Mouse (Mus musculus) mouse trophoblast stem cell (cell line): ENCODE measurements around the gene Steap3.
"Not testable (repeated sequence)": the region's sequence is repeated elsewhere in the genome, so short reads cannot be mapped to it uniquely, and the experiment has no call there.

Source experiments
- in situ Hi-C, 2 experiments: fragments of 300-500 bp; cut with MseI, MboI; formaldehyde crosslinking; loops; 2 replicates in 1 of 2; 3 replicates in 1 of 2; pipeline ENCODE4 v1.15.1; 2025

The Steap3 gene

DNA sequence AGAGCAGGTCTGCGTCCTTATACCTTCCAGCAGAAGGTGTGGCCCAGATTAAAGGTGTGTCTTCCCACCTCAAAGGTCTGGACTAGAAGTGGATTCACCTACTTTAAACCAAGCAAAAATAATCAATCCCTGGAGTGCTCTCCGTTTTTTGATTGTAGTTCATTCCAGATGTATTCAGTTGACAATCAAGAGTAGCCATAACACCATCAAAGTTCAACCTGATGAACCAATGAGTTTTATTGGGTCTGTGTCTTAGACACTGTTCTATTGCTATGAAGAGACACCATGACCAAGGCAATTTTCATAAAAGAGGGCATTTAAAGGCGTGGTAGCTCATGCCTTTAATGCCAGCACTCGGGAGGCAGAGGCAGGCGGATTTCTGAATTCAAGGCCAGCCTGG lies at the start of gene Steap3:
TSS of gene Steap3 (minus strand) at position 101 of the 400 bp plus-strand sequence.
- in situ Hi-C loops: no loop called here

DNA sequence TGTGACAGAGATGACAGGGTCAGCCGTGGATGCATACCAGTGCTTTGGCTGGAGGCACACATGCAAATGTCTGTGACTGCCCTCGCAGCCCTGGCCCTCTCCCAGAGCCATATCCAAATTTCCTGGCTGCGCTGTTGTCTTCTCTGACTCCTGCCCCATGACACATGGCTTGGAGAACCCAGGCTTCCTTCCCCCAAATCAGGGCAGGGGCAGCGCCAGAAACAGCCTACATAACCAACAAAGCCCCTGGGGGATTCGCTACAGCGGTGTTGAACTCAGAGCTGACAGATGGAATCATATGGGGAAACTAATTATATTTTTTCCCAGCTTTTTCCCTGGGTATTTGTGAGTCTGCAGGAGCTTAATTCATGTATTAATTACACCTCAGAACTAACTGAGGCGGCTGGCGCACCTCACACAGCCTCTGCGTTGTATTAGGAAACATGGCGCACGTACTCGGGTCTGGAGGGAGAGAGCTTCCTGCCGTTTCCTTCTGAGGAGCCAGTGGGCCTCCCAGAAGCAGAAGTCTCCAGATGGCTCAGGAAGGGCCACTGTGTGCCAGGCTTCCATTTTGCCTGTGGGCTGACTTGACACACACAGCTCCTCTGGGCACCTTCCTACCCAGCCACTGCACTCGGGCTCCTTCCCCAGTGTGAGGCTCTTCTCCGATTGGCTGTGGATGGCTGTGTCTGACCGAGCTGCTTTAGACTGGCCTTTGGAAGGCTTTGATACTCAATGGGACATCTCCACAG lies 48.9 kb upstream of the Steap3 start:
- in situ Hi-C loops: no loop called here

DNA sequence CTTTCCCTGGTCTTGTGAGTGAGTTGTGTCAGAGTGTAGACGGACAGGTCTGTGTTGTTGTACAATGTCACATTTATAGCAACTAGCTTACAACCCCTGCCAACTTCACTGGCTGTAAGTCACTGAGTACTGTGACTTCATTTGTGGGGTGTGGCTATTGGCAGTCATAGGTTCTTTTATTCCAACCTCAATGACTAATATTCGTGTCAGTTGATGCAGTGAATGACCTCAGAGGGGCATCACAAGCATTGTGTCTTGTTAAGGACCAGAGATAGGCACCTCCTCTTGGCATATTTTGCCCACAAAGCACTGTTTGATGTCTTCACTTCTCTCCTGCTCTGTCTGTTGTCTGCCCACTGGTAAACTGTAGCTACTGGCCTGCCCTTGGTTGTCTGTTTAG lies 33.3 kb upstream of the Steap3 start:
- in situ Hi-C loops: no loop called here

DNA sequence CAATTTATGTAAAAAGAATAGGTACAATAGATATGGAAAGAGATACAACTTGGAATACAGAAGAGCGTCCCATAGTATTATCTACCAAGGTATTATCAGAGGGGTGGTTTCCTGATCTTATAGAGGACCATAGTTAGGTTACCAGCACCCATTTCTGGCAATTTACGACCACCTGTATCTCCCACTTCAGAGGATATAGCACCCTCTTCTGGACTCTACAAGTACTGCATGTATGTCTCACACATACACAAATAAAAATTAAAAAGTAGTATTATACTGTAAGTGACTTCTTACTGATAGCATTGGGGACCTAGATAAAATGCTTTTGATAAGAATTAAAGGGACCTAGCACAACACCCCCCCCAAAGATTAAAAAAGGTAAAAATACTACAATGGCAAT lies 24.4 kb upstream of the Steap3 start:
- in situ Hi-C loops: no loop called here

DNA sequence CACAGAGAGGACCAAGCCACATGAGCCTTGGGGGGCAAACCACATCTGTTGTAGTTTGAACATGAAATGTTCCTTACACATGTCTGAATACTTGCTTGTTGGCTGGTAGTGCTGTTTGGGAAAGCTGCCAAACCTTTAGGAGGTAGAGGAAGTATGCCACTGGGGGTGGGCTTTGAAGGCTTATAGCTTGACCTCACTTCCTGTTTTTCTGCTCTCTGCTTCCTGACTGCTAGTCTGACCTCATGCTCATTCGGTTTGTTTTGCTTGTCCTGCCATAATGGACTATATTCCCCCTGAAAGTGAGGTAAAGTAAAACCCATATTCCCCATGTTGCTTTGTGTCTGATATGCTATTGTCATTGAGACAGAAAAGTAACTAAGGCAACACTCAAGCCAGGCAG lies 21.3 kb upstream of the Steap3 start:
- in situ Hi-C loops: no loop called here

DNA sequence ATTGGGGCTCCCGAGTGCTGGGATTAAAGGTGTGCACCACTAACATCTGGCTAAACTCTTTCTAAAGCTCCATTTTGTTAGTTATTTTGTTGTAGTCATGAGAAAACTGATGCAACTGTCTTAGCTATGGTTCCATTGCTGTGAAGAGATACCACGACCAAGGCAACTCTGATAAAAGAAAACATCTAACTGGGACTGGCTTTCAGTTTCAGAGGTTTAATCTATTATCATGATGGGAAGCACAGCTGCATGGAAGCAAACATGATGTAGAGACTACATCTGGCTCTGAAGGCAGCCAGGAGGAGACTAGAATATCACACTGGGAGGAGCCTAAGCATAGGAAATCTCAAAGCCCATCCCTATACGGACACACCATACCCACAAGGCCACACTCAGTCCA lies 19.2 kb upstream of the Steap3 start:
- in situ Hi-C loops: no loop called here

DNA sequence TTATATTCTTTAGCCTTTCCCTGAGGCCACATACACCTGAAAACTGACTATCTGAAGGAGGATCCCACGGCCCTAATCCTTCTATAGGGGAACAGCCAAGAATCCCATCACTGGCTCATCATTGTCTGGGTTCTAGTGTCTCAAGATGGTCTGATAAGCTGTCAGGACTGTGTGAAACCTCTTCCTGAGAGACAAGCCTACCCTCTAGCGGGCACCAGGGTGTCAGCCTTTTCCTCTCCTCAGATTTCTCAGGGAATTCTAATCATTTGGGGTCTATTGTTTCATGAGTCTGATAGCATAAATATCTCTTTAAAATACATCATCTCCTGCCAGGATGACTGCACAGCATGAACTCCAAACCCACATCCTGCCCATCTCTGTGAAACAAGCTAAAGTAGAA lies 17.3 kb upstream of the Steap3 start:
- in situ Hi-C loops: no loop called here

DNA sequence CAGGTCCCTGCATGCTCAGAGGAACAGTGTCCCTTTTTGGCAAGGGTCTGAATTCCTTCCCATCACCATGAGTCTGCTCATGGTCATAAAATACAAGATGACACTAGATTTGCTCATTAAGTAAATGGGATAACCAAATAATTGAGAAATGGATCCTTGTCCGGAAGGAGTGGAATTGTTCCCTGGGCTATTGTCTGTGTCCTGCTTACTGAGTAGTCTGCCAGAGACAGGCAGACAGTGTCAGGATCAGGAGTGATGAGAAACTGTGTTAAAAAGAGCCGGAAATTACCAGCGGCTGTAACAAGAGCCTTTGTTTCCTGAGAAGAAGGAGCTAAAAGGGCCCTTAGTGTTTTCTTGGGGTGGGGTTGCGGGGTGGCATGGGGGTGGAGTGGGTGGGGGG lies 15.2 kb upstream of the Steap3 start:
- in situ Hi-C loops: no loop called here

DNA sequence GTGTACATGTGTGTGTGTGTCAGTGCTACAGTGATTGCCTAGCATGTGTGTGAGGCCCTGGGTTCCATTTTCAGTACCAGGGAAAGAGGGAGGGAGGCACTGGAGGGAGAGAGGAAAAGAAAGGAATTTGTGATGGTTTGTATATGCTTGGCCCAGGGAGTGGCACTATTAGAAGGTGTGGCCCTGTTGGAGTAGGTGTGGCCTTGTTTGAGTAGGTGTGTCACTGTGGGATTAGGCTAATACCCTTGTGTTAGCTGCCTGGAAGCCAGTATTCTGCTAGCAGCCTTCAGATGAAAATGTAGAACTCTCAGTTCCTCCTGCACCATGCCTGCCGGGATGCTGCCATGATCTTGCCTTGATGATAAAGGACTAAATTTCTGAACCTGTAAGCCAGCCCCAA lies 3.6 kb upstream of the Steap3 start:
- in situ Hi-C loops: not testable (repeated sequence)

DNA sequence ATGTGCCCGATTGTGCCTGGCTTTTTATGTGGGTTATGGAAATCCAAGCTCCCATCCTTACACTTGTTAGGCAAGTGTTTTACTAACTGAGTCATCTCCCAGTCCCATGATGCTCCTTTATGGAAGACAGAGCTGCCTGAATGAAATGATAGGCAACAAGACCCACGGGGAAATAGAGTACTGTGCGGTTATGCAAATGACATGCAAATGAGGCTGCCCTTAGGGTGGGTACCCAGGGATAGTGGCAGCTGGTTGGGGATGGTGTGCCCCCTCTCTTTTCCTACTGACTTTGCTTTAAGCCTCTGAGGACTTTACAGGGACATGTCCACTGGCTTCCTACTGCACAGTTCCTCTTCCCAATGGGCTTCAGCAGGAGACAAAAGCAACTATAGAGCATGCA lies 2.7 kb upstream of the Steap3 start:
- in situ Hi-C loops: no loop called here

DNA sequence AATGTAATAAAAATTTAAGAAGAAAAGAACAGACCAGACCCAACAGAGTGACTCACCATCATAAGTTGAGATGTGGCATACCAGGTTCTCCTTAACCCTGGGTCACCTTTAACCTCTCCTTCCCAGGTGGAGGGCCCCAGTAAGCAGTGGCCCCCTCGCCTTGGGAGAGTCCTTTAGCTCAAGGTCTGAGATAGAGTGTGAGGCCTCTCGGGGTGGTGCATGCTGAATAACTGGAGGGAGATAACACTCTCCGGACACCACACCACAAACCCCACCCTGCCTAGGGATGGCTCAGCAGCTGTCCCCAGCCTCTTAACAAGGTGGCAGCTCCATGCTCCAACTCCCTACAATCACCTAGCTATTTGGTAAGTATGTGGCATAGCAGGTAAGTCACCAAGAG lies 1.6 kb downstream of the Steap3 start:
- in situ Hi-C loops: no loop called here

DNA sequence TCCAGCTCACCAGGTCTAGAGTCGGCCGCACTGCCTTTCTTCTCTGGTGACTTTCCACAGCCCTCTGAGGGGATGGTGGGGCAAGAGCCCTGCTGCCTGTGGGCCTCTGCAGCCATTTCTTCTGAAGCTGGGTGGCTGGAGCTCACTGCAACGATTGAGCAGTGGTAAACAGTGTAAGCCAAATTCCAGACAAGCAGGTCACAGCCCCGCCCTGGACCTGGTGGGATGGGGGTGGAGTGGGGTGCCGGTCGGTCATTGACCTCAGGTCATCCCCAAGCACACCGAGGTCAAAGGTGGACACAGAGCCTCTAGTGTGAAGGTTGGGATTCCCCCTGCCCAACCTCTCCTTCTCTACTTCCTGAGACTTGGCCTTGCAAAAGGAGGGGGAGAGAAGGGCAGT lies 2.4 kb downstream of the Steap3 start:
- in situ Hi-C loops: no loop called here

DNA sequence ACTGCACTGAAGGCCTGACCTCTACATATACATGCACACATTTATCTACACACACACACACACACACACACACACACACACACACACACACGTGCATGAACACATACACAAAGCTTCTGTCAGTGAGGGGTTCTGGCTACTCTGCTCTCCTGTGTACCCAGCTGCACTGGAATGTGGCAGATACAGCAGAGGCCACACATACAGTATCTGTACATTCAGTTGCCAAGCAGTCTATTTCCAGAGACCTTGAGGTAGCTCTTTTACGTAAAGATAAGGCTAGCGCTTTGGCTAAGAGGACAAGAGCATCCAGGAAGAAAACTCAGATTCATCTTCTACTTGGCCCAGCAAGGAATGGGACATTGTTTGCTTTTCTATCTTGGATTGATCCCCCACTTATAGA lies 4.9 kb downstream of the Steap3 start:
- in situ Hi-C loops: no loop called here

DNA sequence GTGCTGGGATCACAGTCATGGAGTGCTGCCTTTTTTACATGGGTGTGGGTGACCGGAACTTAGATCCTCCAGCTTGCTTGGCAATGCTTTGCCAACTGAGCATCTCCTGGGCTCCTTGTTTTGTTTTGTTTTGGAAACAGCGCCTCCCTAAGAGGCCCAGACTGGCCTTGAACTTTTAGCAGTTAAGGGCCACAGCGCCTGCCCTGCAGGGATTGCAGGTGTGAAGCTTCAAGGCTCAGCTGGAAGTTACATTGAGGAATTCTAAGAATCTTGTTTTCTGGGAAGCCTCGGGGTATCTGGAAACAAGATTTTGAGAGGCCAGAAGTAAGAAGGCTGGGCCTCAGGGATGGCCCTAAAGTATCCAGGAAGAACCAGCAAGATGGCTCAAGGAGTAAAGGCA lies 6.0 kb downstream of the Steap3 start:
- in situ Hi-C loops: no loop called here

DNA sequence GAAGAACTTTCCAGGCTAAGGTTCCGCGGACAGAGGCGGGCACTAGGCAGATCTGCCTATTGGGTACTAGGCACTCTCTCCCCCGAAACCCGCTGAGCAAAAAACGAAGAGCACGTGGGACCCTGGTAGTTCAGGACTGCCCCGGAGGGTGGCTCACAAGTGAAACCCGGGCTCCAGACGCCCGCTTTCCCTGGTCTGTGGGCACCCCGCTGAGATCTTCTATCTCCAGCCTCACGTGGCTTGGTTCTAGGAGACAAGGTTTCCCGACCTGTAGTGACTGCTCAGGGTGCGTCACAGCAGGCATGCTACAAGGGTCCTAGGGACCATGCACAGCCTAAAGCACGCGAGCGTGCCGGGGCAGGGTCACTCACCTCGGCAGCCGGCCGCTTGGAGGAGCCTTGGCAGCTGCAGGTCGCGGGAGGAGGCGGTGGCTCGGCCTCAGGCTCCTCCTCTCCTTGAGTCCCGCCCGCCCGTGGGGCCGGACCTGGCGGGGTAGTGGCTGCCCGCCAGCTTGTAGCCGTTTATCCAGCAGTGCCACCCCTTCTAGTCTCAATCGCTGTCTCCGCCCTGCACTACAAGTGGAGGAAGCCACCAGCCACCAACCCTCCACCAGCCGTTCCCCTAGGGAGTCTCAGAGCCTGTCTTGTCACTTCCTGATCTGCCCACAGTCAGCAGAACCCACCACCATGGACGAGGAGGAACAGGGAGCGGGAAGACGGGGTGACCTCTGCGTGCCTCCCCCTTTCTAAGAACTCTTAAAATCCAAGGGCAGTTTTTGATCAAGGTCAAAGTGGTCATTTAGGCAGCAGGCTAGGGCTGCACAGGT lies 7.4 kb downstream of the Steap3 start:
- in situ Hi-C loops: no loop called here

DNA sequence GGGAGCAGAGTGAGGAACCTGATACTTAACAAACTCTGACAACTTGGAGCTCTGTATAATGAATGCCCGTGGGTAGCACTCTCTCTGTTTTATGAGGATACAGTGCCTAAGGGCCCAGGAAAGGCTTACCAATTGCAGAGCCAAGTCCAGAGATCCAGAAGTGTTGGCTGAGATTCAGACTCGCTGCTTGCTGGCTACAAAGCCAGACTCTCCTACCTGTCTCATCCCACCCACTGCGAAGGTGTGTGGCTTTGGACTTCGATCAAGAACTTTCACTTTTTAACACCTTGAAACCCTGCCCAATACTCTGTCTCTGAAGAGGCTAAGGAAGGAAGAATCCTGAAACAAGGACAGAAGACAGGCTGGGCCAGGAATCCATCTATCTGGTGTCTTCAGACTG lies 9.3 kb downstream of the Steap3 start:
- in situ Hi-C loops: no loop called here

DNA sequence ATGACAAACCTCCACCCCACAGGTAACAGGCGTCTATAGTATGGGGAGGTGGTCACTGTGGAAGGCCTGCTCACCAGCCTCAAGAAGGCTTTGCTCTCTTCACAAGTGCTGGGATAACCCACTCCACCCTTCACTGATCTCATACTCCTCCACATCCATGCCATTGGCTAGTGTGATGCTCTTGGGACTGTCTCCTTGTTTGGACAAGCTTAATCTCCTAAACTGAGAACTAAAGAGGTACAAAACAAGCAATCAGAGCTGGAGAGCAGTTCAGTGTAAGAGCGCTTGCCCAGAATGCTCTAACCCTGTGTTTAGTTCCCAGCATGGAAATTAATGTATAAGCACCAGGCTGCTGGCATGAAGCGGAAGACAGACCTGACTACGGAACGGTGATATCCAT lies 11.3 kb downstream of the Steap3 start:
- in situ Hi-C loops: no loop called here

DNA sequence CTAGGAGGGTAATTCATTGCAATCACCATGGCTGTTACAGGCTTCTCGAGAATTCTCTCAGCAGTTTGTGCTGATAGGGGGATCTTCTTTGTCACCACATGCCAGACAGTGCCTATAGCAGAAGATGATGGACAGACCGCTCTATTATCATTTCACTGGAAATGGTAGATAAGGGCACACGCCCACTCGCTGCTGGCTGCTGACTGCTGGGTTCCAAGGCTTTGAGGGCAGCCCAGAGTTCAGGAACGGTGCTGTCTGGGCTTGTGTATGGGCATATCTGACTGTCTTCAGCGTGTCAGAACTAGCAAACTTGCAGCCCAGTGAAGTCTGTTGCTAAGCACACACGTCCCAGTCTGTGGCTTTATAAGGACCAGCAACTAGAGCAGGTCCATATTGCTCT lies 13.3 kb downstream of the Steap3 start:
- in situ Hi-C loops: no loop called here

DNA sequence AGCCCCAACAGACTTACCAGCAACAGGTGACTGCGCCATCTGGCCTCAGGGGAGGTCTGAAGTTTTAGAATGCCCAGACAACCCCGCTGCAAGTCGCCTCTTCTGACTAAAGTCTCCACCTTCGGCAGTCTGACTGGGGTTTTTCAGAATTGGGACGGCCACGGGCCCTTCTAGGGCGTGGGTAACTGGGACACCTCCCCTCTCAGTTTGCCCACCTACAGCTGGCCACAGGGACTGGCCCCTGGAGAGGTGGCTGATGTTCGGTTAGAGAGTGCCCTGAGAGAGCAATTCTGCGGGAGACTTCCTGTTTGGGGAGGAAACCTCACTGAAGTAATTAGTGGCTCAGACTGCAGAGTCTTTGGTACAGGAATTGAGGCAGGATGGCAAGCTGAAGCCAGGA lies 13.8 kb downstream of the Steap3 start:
- in situ Hi-C loops: no loop called here

DNA sequence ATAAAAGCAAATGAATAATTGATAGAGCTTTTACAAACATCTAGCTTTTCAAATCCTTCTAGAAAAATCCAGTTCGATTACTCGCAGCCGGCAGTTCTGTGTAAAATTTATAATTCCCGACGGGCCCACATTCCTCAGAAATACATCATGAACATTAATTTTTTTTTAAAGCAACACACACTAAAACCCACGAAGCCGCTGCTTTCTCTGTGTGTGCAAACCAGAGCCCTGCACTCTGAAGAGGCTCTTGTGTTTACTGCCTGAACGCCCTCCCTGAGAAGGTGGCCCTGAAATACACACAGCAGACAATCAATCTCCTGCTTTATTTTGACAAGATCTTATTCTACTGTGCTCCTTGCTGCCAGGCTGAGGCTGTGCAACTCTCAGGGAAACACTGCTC lies 14.3 kb downstream of the Steap3 start:
- in situ Hi-C loops: no loop called here

DNA sequence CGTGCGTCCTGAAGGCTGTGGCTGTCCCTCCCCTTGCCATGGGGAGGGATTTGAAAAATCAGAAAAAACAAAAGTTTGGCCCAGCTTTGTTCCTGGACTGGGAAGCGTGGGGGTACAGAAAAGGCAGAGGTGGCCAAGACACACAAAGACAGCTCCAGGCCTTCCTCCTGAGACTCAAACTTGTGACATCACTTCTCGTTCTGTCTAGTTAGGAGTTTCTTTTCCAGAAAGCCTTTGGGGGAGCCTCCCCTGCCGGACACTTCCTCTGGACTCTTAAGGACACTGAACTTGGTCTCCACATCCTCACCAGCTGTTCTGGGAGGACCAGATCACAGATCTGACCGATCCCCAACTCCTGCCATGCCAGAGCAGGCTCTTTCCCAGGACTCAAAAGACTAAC lies 18.8 kb downstream of the Steap3 start:
- in situ Hi-C loops: no loop called here

DNA sequence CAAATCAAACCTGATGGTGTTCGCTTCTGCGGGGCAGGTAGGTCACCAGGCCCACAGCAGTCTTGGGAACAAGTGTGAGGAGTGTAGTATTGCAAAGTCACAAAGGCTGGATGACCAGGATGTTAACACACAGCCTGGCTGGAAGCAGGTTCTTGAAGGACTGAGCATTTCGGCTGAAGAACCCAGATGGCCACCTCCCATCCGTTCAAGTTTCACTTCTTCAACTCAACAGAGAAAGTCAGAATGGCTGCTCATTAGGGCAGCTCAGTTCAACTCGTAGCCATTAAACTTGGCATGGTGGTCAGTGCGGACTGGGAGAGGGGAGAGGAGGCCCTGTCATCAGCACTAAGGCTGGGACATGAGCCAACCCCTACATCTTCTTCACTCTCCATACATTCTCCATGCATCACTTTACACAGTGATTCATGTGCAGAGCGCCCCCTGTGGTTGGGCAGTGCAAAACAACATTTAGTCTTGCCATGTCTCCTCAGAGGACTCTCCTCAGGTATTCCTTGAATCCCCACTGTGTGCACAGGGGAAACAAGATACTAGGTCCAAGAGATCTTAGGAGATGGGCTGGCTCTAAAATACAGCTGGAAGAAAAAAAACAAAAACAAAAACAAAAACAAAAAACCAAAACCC lies 19.9 kb downstream of the Steap3 start:
- in situ Hi-C loops: no loop called here

DNA sequence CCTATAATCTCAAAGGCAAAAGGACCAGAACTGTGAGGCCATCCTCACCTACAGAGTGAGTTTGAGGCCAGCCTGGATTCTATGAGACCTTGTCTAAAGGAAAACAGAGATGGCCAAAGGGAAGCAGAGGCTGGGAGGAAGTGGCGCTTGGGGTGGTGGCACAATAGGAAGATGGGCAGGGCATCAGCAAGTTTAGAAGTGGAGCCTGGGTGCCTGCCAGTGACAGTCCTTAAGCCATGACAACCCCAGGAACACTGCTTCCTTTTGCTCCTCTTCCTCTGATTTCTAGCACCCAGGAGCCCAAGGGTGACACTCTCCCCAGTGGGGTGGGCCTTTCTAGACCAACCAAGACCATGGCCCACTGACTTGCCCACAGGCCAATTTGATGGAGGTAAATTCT lies 21.3 kb downstream of the Steap3 start:
- in situ Hi-C loops: no loop called here
